Mouse (Mus musculus): Measurements from ENCODE around the gene Rap1gds1.
A peak's percentile ranks its signal among the peaks of the same experiment; 100 is the strongest.

Rap1gds1 gene

GRCm38 (mm10) chr3:138880999-138881724, 193.8 kb downstream of the Rap1gds1 start:
- no peak for DNase-seq (ENCODE audit: low spot score in 2 of 2)

GRCm38 (mm10) chr3:138877741-138878140, 197.3 kb downstream of the Rap1gds1 start:
- no peak for DNase-seq (ENCODE audit: low spot score in 2 of 2)

GRCm38 (mm10) chr3:138876931-138877361, 198.1 kb downstream of the Rap1gds1 start:
- DNase-seq (ENCODE audit: low spot score in 2 of 2), result peak in 1 of 2 experiments; percentile 41

GRCm38 (mm10) chr3:138876418-138876817, 198.6 kb downstream of the Rap1gds1 start:
- no peak for DNase-seq (ENCODE audit: low spot score in 2 of 2)

- DNase-seq (ENCODE audit: low spot score in 2 of 2), result no peak
Observed at GRCm38 (mm10) chr3:138875936-138876335, 199.1 kb downstream of the Rap1gds1 start.
